Mouse (Mus musculus): ENCODE results near the gene Fitm2. TPM values are rescaled to one million over a fixed set of nuclear protein-coding genes. Genes with fewer than 3 reads are reported as not detected.

The Fitm2 gene
- total and polyA plus RNA-seq, 3 experiments, result 6.6 to 60.9 (median 10.6) TPM

GRCm38 (mm10) chr2:163480191-163480825 is 7.9 kb upstream of the Fitm2 start:
- peaks cover 8 to 9% of the 10 kb centered on the region in 2 experiments for H3K27me3 ChIP-seq (ENCODE audit: control insufficient read depth in 1 of 2, insufficient read depth in 2 of 2, low read length in 2 of 2)
- H3K4me3 ChIP-seq (ENCODE audit: control insufficient read depth in 1 of 2, insufficient read depth in 1 of 2, low read depth in 2 of 2, low read length in 2 of 2), result no peak overlapping the region
- no peaks in the 10 kb centered on the region for H3K4me1 ChIP-seq (ENCODE audit: control insufficient read depth in 1 of 2, insufficient read depth in 2 of 2, low read length in 2 of 2)
- H3K9ac ChIP-seq (ENCODE audit: control insufficient read depth, low read depth, low read length, poor library complexity, severe bottlenecking), result no peak overlapping the region
- H3K27ac ChIP-seq (ENCODE audit: control insufficient read depth, low read depth, low read length), result no peak overlapping the region
- no peaks in the 10 kb centered on the region for H3K79me2 ChIP-seq (ENCODE audit: control insufficient read depth, insufficient read depth, low read length, poor library complexity)
- no peaks in the 10 kb centered on the region for H3K36me3 ChIP-seq (ENCODE audit: control insufficient read depth in 1 of 2, insufficient read depth in 2 of 2, low read length in 2 of 2)
- H3K9me3 ChIP-seq (replicated peaks; ENCODE audit: insufficient read depth, low read length), result no peaks in the 10 kb centered on the region
- no peak for DNase-seq (ENCODE audit: low read depth, low spot score)
- TF ChIP-seq CHD2 (IDR thresholded peaks at IDR 0.05; ENCODE audit: low read length) (no peak), CTCF (IDR thresholded peaks at IDR 0.05 in 2 of 3, conservative IDR thresholded peaks at IDR 0.05 in 1 of 3; ENCODE audit: control insufficient read depth in 1 of 3, insufficient read depth in 1 of 3, low read depth in 2 of 3, low read length in 3 of 3, poor library complexity in 1 of 3, severe bottlenecking in 1 of 3) (peak in 2 of 3 experiments; percentile 27 to 39; a peak in 3 of 6 replicates)

DNA sequence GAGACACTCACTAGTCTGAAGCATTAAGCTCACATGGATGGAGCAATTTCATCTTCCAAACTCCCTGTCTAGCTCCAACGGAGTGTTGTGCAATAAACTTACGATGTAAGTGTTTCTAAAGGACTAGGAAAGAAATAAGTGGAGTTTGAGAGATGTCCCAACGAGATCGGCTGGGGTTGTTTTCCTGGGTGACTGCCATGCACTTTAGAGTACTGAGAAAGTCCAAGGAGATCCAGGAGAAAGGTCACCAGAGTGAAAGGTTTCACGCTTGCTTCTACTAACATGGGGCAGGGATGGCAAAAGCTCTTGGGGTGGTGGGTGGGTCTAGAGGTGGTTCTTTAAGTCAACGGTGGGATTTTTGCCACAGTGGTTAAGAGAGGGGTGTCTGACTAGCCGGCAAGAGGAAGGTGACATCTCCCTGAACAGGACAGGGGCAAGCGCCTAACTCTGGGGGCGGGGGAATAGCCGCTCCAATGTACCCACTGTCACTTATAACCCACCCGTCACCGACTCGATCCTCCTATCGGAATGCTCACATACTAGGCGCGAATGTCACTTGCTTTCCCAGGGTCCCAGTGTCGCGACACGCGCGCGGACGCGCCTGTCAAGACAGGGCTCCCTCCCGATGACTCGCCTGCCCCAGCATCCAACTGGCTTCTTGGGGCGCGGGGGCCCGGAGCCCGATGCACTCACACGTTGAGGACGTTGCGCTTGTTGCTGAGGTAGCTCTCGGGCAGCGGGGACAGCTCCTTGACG is 541 bp downstream of the Fitm2 start:
- H3K27ac ChIP-seq (ENCODE audit: control insufficient read depth, low read depth, low read length), result peak overlapping the region; percentile 34

GRCm38 (mm10) chr2:163471136-163471535 is 1.3 kb downstream of the Fitm2 start:
- Histone ChIP-seq H3K27ac (ENCODE audit: control insufficient read depth, low read depth, low read length) (no peak overlapping the region), H3K4me3 (ENCODE audit: control insufficient read depth in 1 of 2, insufficient read depth in 1 of 2, low read depth in 2 of 2, low read length in 2 of 2) (peak overlapping the region in 1 of 2 experiments; percentile 80; a peak in 1 of 4 replicates), H3K36me3 (ENCODE audit: control insufficient read depth in 1 of 2, insufficient read depth in 2 of 2, low read length in 2 of 2) (peaks cover 0 to 5% of the 10 kb centered on the region in 2 experiments; a peak in 1 of 4 replicates), H3K27me3 (ENCODE audit: control insufficient read depth in 1 of 2, insufficient read depth in 2 of 2, low read length in 2 of 2) (peaks cover 0 to 2% of the 10 kb centered on the region in 2 experiments; a peak in 1 of 4 replicates), H3K79me2 (ENCODE audit: control insufficient read depth, insufficient read depth, low read length, poor library complexity) (peaks cover 4% of the 10 kb centered on the region), H3K9me3 (replicated peaks; ENCODE audit: insufficient read depth, low read length) (no peaks in the 10 kb centered on the region), H3K9ac (ENCODE audit: control insufficient read depth, low read depth, low read length, poor library complexity, severe bottlenecking) (peak overlapping the region; percentile 83; the same call in 1 of the 2 replicates), H3K4me1 (ENCODE audit: control insufficient read depth in 1 of 2, insufficient read depth in 2 of 2, low read length in 2 of 2) (peaks cover 0 to 7% of the 10 kb centered on the region in 2 experiments; a peak in 2 of 4 replicates)
- DNase-seq (ENCODE audit: low read depth, low spot score), result no peak
- TF ChIP-seq CHD2 (IDR thresholded peaks at IDR 0.05; ENCODE audit: low read length) (no peak), RAD21 (IDR thresholded peaks at IDR 0.05; ENCODE audit: low read depth, low read length) (no peak), SIN3A (IDR thresholded peaks at IDR 0.05; ENCODE audit: low read length) (no peak), TCF12 (IDR thresholded peaks at IDR 0.05; ENCODE audit: low read depth, low read length) (no peak), TBP (IDR thresholded peaks at IDR 0.05; ENCODE audit: low read depth, low read length) (no peak), ZC3H11A (IDR thresholded peaks at IDR 0.05; ENCODE audit: low read depth, low read length) (no peak), SMC3 (IDR thresholded peaks at IDR 0.05; ENCODE audit: low read depth, low read length) (no peak), ZMIZ1 (IDR thresholded peaks at IDR 0.05; ENCODE audit: low read depth, low read length) (no peak), CTCF (IDR thresholded peaks at IDR 0.05 in 2 of 3, conservative IDR thresholded peaks at IDR 0.05 in 1 of 3; ENCODE audit: control insufficient read depth in 1 of 3, insufficient read depth in 1 of 3, low read depth in 2 of 3, low read length in 3 of 3, poor library complexity in 1 of 3, severe bottlenecking in 1 of 3) (no peak), GABPA (IDR thresholded peaks at IDR 0.05; ENCODE audit: low read depth, low read length) (no peak), POLR2A (IDR thresholded peaks at IDR 0.05; ENCODE audit: control insufficient read depth in 1 of 2, insufficient read depth in 1 of 2, low read depth in 1 of 2, low read length in 2 of 2, poor library complexity in 1 of 2) (no peak), MAFK (IDR thresholded peaks at IDR 0.05; ENCODE audit: borderline replicate concordance, low read depth, low read length) (no peak), MXI1 (IDR thresholded peaks at IDR 0.05; ENCODE audit: low read depth, low read length) (no peak), ELF1 (IDR thresholded peaks at IDR 0.05; ENCODE audit: low read depth, low read length) (no peak), ZKSCAN1 (IDR thresholded peaks at IDR 0.05; ENCODE audit: low read depth, low read length) (no peak), JUND (IDR thresholded peaks at IDR 0.05; ENCODE audit: low read depth, low read length) (no peak), MYB (IDR thresholded peaks at IDR 0.05; ENCODE audit: low read depth, low read length) (no peak)

More for the DNA sequence above, 541 bp downstream of the Fitm2 start:
- Histone ChIP-seq H3K9ac (ENCODE audit: control insufficient read depth, low read depth, low read length, poor library complexity, severe bottlenecking) (peak overlapping the region; percentile 83), H3K4me3 (ENCODE audit: control insufficient read depth in 1 of 2, insufficient read depth in 1 of 2, low read depth in 2 of 2, low read length in 2 of 2) (peak overlapping the region; percentile 80 to 81), H3K79me2 (ENCODE audit: control insufficient read depth, insufficient read depth, low read length, poor library complexity) (peaks cover 4% of the 10 kb centered on the region), H3K9me3 (replicated peaks; ENCODE audit: insufficient read depth, low read length) (no peaks in the 10 kb centered on the region), H3K4me1 (ENCODE audit: control insufficient read depth in 1 of 2, insufficient read depth in 2 of 2, low read length in 2 of 2) (peaks cover 0 to 7% of the 10 kb centered on the region in 2 experiments; a peak in 2 of 4 replicates), H3K27me3 (ENCODE audit: control insufficient read depth in 1 of 2, insufficient read depth in 2 of 2, low read length in 2 of 2) (peaks cover 0 to 2% of the 10 kb centered on the region in 2 experiments; a peak in 1 of 4 replicates), H3K36me3 (ENCODE audit: control insufficient read depth in 1 of 2, insufficient read depth in 2 of 2, low read length in 2 of 2) (peaks cover 0 to 5% of the 10 kb centered on the region in 2 experiments; a peak in 1 of 4 replicates)
- TF ChIP-seq SIN3A (IDR thresholded peaks at IDR 0.05; ENCODE audit: low read length), result no peak
- no peak for TF ChIP-seq MAFK (IDR thresholded peaks at IDR 0.05; ENCODE audit: borderline replicate concordance, low read depth, low read length)
- TF ChIP-seq NRF1 (IDR thresholded peaks at IDR 0.05; ENCODE audit: insufficient read depth, low read depth, low read length, poor library complexity, severe bottlenecking), result no peak
- TF ChIP-seq CTCF (IDR thresholded peaks at IDR 0.05 in 2 of 3, conservative IDR thresholded peaks at IDR 0.05 in 1 of 3; ENCODE audit: control insufficient read depth in 1 of 3, insufficient read depth in 1 of 3, low read depth in 2 of 3, low read length in 3 of 3, poor library complexity in 1 of 3, severe bottlenecking in 1 of 3), result no peak
- TF ChIP-seq MXI1 (IDR thresholded peaks at IDR 0.05; ENCODE audit: low read depth, low read length), result no peak
- TF ChIP-seq GABPA (IDR thresholded peaks at IDR 0.05; ENCODE audit: low read depth, low read length), result no peak
- 0 out of 2 replicates have a peak, but pooled peaks have one; percentile 33 for TF ChIP-seq E2F4 (IDR thresholded peaks at IDR 0.05; ENCODE audit: borderline replicate concordance, low read depth, low read length)
- no peak for TF ChIP-seq EP300 (IDR thresholded peaks at IDR 0.05; ENCODE audit: low read depth in 1 of 2, low read length in 2 of 2)
- TF ChIP-seq NELFE (IDR thresholded peaks at IDR 0.05; ENCODE audit: low read depth, low read length), result no peak
- no peak for TF ChIP-seq POLR2AphosphoS2 (IDR thresholded peaks at IDR 0.05; ENCODE audit: low read length)
- 0 out of 2 replicates have a peak, but pooled peaks have one; percentile 4 for TF ChIP-seq TBP (IDR thresholded peaks at IDR 0.05; ENCODE audit: low read depth, low read length)
- no peak for TF ChIP-seq KAT2A (conservative IDR thresholded peaks at IDR 0.05; ENCODE audit: low read depth, low read length)
- TF ChIP-seq JUND (IDR thresholded peaks at IDR 0.05; ENCODE audit: low read depth, low read length), result no peak
- TF ChIP-seq MYC (IDR thresholded peaks at IDR 0.05; ENCODE audit: low read depth, low read length), result no peak
- no peak for TF ChIP-seq MEF2A (IDR thresholded peaks at IDR 0.05; ENCODE audit: extremely low read depth, insufficient replicate concordance, low read depth, low read length, poor library complexity, severe bottlenecking)
- no peak for DNase-seq (ENCODE audit: low read depth, low spot score)
